Mouse (Mus musculus) brain, embryonic 14.5 days (tissue): ENCODE data around the gene Mgst3.

Experiments
- CTCF ChIP-seq: fragments of 200-500 bp; IDR thresholded peaks from 2 replicates; pipeline ENCODE4 v1.5.1; 2012; ENCODE audit warnings: inconsistent platforms, mild to moderate bottlenecking, moderate library complexity, borderline replicate concordance; ENCODE audit not compliant: insufficient read depth, insufficient read length; ENCODE audit errors: extremely low read depth
- POLR2A ChIP-seq: fragments of 200-500 bp; IDR thresholded peaks from 2 replicates; pipeline ENCODE4 v1.6.1; 2012; ENCODE audit warnings: mild to moderate bottlenecking, inconsistent platforms, borderline replicate concordance; ENCODE audit not compliant: poor library complexity, insufficient read depth, insufficient read length, severe bottlenecking; ENCODE audit errors: extremely low read depth

DNA sequence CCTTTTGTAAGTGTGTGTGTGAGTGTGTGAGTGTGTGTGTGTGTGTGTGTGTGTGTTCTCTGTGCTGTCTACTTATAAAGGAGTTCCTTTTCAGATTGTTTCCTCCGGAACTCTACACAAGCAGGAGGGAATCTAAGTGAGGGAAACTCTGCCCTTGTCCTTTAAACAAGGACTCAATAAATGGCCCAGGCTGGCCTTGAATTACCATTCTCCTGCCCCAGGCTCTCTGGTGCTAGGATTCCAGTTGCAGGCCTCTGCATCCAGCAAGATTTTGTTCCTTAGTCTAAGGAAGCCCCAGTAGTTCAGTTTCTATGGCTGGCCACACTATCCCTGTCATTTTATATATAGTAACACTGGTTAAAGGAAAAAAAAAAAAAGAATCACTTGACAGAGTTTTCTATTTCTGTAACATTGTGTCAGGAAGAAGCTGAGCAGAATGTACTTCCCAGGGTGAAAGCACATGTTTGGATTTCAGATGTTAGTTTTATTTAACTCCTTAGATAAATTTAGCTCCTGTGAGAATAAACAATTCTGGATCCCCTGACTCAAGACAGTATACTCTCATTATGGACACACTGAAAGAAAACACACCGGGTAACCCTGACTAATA is 1.5 kb downstream of the Mgst3 start:
- no peak for TF ChIP-seq CTCF
- no peak for TF ChIP-seq POLR2A
